Mouse (Mus musculus): ENCODE data around the gene Slc29a4.

GRCm38 (mm10) chr5:142701651-142702510, 9.6 kb downstream of the Slc29a4 start:
- TF ChIP-seq CTCF (IDR thresholded peaks at IDR 0.05; ENCODE audit: borderline replicate concordance, insufficient read depth, low read depth, low read length) (no peak), POLR2A (IDR thresholded peaks at IDR 0.05; ENCODE audit: borderline replicate concordance, insufficient read depth, low read length) (no peak)
